Mouse (Mus musculus): ENCODE measurements at regions not wholly inside any gene's neighbourhood (a gene's known extent, or its start where the extent isn't known, plus 50 kb on each side); places are given as distances from the start of the nearest gene placed in this dataset.

GRCm38 (mm10) chr10:99860322-99861089, 101.0 kb upstream of the Csl start:
- TF ChIP-seq POLR2A (IDR thresholded peaks at IDR 0.05; ENCODE audit: low read depth, low read length) (no peak), CTCF (conservative IDR thresholded peaks at IDR 0.05; ENCODE audit: insufficient read depth, insufficient read length, low read depth, low read length) (no peak)
